Mouse (Mus musculus) layer of hippocampus, postnatal 10 days (tissue): ENCODE measurements at regions not wholly inside any gene's neighbourhood (a gene's known extent, or its start where the extent isn't known, plus 50 kb on each side); places are given as distances from the start of the nearest gene placed in this dataset.

Experiments
- DNase-seq, 2 experiments: peaks; one replicate each; pipeline ENCODE4 v3.0.0; 2021; ENCODE audit warnings: low spot score in 2 of 2

- no peak for DNase-seq
These were observed 106.9 kb upstream of the Fam241a start for GRCm38 (mm10) chr3:128002905-128003641.

GRCm38 (mm10) chr3:128001924-128002501 is 105.9 kb upstream of the Fam241a start:
- peak; percentile 63 to 64 for DNase-seq

- DNase-seq: no peak
These were observed 99.6 kb upstream of the Fam241a start for GRCm38 (mm10) chr3:127995678-127996077.

GRCm38 (mm10) chr3:127987583-127987982 is 91.5 kb upstream of the Fam241a start:
- no peak for DNase-seq

GRCm38 (mm10) chr3:127985165-127985564 is 89.0 kb upstream of the Fam241a start:
- DNase-seq: no peak

GRCm38 (mm10) chr3:127977240-127977639 is 81.1 kb upstream of the Fam241a start:
- DNase-seq: no peak

GRCm38 (mm10) chr3:127970891-127971290 is 74.8 kb upstream of the Fam241a start:
- DNase-seq: peak; percentile 64 to 71

- DNase-seq: no peak
These were observed 71.0 kb upstream of the Fam241a start for GRCm38 (mm10) chr3:127967170-127967569.

- DNase-seq: no peak
These were observed 70.1 kb upstream of the Fam241a start for GRCm38 (mm10) chr3:127966214-127966613.

- DNase-seq: no peak
These were observed 63.0 kb upstream of the Fam241a start for GRCm38 (mm10) chr3:127958919-127959684.

GRCm38 (mm10) chr3:127954856-127955255 is 58.7 kb upstream of the Fam241a start:
- no peak for DNase-seq

GRCm38 (mm10) chr3:127953610-127954009 is 57.5 kb upstream of the Fam241a start:
- no peak for DNase-seq

- DNase-seq: peak; percentile 53 to 65
These were observed 52.9 kb upstream of the Fam241a start for GRCm38 (mm10) chr3:127948898-127949620.

- DNase-seq: no peak
These were observed 52.2 kb upstream of the Fam241a start for GRCm38 (mm10) chr3:127948326-127948725.
